Mouse (Mus musculus) CH12.LX (cell line): Measurements from ENCODE around the gene Cd37. TPM values are rescaled to one million over a fixed set of nuclear protein-coding genes. Genes with fewer than 3 reads are reported as not detected.

Source experiments
- DNase-seq: peaks from one replicate; pipeline ENCODE4 v3.0.0-alpha.2; 2013; ENCODE audit errors: extremely low read depth
- H3K27ac ChIP-seq: 2 replicates; pipeline ENCODE4 v1.5.1; 2012; ENCODE audit warnings: low read depth, mild to moderate bottlenecking, control low read depth, moderate library complexity; ENCODE audit not compliant: insufficient read depth
- H3K27me3 ChIP-seq: replicated peaks from 2 replicates; pipeline ENCODE3; 2012; ENCODE audit warnings: inconsistent platforms
- H3K36me3 ChIP-seq, 2 experiments: replicated peaks in 1 of 2; 2 replicates each; pipeline versions ENCODE3 to v1.6.1; 2012; ENCODE audit warnings: inconsistent platforms in 1 of 2, low read length in 1 of 2, mild to moderate bottlenecking in 1 of 2, mixed read lengths in 1 of 2, moderate library complexity in 1 of 2; ENCODE audit not compliant: control insufficient read depth in 1 of 2, insufficient read depth in 1 of 2
- H3K4me1 ChIP-seq, 2 experiments: 2 replicates each; pipeline ENCODE4 v1.6.1; 2012; ENCODE audit warnings: inconsistent platforms in 1 of 2, moderate library complexity in 1 of 2; ENCODE audit not compliant: insufficient read depth in 2 of 2, control insufficient read depth in 1 of 2
- H3K4me2 ChIP-seq: 2 replicates; pipeline ENCODE4 v1.6.1; 2012; ENCODE audit warnings: low read depth, mild to moderate bottlenecking, control low read depth; ENCODE audit not compliant: poor library complexity, insufficient read depth, severe bottlenecking
- H3K4me3 ChIP-seq, 3 experiments: fragments of 150-350 bp in 1 of 3; sonication (generic) in 1 of 3; replicated peaks in 1 of 3; 2 replicates each; pipeline versions ENCODE3 to v1.5.1; 2011 to 2012; ENCODE audit warnings: low read depth in 2 of 3, low read length in 2 of 3, mild to moderate bottlenecking in 2 of 3, moderate library complexity in 2 of 3, control low read depth in 1 of 3, improper control_type of control experiment in 1 of 3, inconsistent platforms in 1 of 3, mixed read lengths in 1 of 3; ENCODE audit not compliant: poor library complexity in 1 of 3
- H3K79me2 ChIP-seq: replicated peaks from 2 replicates; pipeline ENCODE4 v1.6.1; 2012; ENCODE audit warnings: mild to moderate bottlenecking, moderate library complexity; ENCODE audit not compliant: control insufficient read depth, poor library complexity, insufficient read depth, severe bottlenecking; ENCODE audit errors: extremely low read depth
- H3K9ac ChIP-seq: 2 replicates; pipeline ENCODE4 v1.6.1; 2012; ENCODE audit warnings: low read depth, mild to moderate bottlenecking, control low read depth, moderate library complexity; ENCODE audit not compliant: insufficient read depth
- H3K9me3 ChIP-seq: replicated peaks from 2 replicates; pipeline ENCODE3; 2012; ENCODE audit warnings: low read length, inconsistent platforms, mixed read lengths
- E2F4 ChIP-seq: IDR thresholded peaks from 2 replicates; pipeline ENCODE4 v1.6.1; 2011; ENCODE audit warnings: low read depth, low read length, improper control_type of control experiment; ENCODE audit not compliant: insufficient replicate concordance
- ELF1 ChIP-seq: IDR thresholded peaks from 2 replicates; pipeline ENCODE4 v1.6.1; 2014; ENCODE audit warnings: low read depth, mild to moderate bottlenecking, inconsistent platforms, low read length, improper control_type of control experiment
- MEF2A ChIP-seq: IDR thresholded peaks from 2 replicates; pipeline ENCODE4 v1.6.1; 2014; ENCODE audit warnings: low read depth, mild to moderate bottlenecking, inconsistent platforms, low read length, improper control_type of control experiment, borderline replicate concordance
- POLR2AphosphoS2 ChIP-seq: IDR thresholded peaks from 2 replicates; pipeline ENCODE4 v1.6.1; 2011; ENCODE audit warnings: low read depth, low read length, improper control_type of control experiment
- RAD21 ChIP-seq: IDR thresholded peaks from 2 replicates; pipeline ENCODE4 v1.6.1; 2011; ENCODE audit warnings: low read depth, mild to moderate bottlenecking, low read length, improper control_type of control experiment, moderate library complexity
- TBP ChIP-seq: conservative IDR thresholded peaks from 2 replicates; pipeline ENCODE4 v1.6.1; 2011; ENCODE audit warnings: low read depth, low read length, improper control_type of control experiment
- TCF12 ChIP-seq: IDR thresholded peaks from 2 replicates; pipeline ENCODE4 v1.6.1; 2014; ENCODE audit warnings: low read depth, mild to moderate bottlenecking, inconsistent platforms, low read length, improper control_type of control experiment
- USF2 ChIP-seq: conservative IDR thresholded peaks from 2 replicates; pipeline ENCODE4 v1.6.1; 2011; ENCODE audit warnings: low read depth, low read length, improper control_type of control experiment
- ZC3H11A ChIP-seq: IDR thresholded peaks from 2 replicates; pipeline ENCODE4 v1.6.1; 2012; ENCODE audit warnings: low read depth, mild to moderate bottlenecking, inconsistent platforms, low read length, improper control_type of control experiment
- ZKSCAN1 ChIP-seq: IDR thresholded peaks from 2 replicates; pipeline ENCODE4 v1.6.1; 2012; ENCODE audit warnings: low read depth, inconsistent platforms, low read length, improper control_type of control experiment, borderline replicate concordance
- ZNF384 ChIP-seq: IDR thresholded peaks from 2 replicates; pipeline ENCODE4 v1.6.1; 2012; ENCODE audit warnings: low read depth, low read length, improper control_type of control experiment, inconsistent platforms
- dilution Hi-C: fragments of 300-500 bp; cut with MboI; formaldehyde crosslinking; loops from 2 replicates; pipeline ENCODE4 v1.14.3; 2020; ENCODE audit warnings: low sequenced_read_pairs; ENCODE audit not compliant: extremely low pct_unique_long_range_greater_than_20kb, extremely low pct_ligation_motif_present
- in situ Hi-C: fragments of 300-500 bp; cut with MboI; formaldehyde crosslinking; loops from 3 replicates; pipeline ENCODE4 v1.14.3; 2019; ENCODE audit warnings: low sequenced_read_pairs, low pct_ligation_motif_present, low pct_unique_long_range_greater_than_20kb, mixed read lengths
- polyA plus RNA-seq: library from polyadenylated mRNA; unstranded; fragments of >175 nt; gene quantifications from 2 replicates; pipeline ENCODE4 v1.2.1, GENCODE M21; 2012; ENCODE audit warnings: low read depth; ENCODE audit not compliant: insufficient read length
- total RNA-seq, 2 experiments: library from RNA; depleted of rRNA; stranded (reverse); fragments of 300-350 nt in 1 of 2; fragments of >200 nt in 1 of 2; gene quantifications; 2 replicates each; pipeline ENCODE4 v1.2.3; 2012 to 2014

The Cd37 gene
- total and polyA plus RNA-seq, 3 experiments = 73.8 to 437 (median 91.1) TPM

GRCm38 (mm10) chr7:45195341-45196175 is 43.4 kb downstream of the Cd37 start:
- H3K27ac ChIP-seq = no peak overlapping the region
- peaks cover 71% of the 10 kb centered on the region for H3K27me3 ChIP-seq
- H3K79me2 ChIP-seq = no peaks in the 10 kb centered on the region
- in situ Hi-C loops = no loop called here
- peaks cover 0 to 22% of the 10 kb centered on the region in 2 experiments; a peak in 2 of 4 replicates for H3K4me1 ChIP-seq
- H3K36me3 ChIP-seq = no peaks in the 10 kb centered on the region
- no peak for DNase-seq
- H3K4me3 ChIP-seq = no peak overlapping the region
- no peaks in the 10 kb centered on the region for H3K9me3 ChIP-seq
- no peak overlapping the region for H3K4me2 ChIP-seq
- no peak for TF ChIP-seq TCF12
- TF ChIP-seq USF2 = no peak
- no peak for TF ChIP-seq POLR2AphosphoS2
- TF ChIP-seq MEF2A = 0 out of 2 replicates have a peak, but pooled peaks have one; percentile 28
- no peak for TF ChIP-seq ZNF384
- TF ChIP-seq ZC3H11A = no peak
- dilution Hi-C loops = no loop called here
- no peak overlapping the region for H3K9ac ChIP-seq

GRCm38 (mm10) chr7:45193871-45194785 is 44.8 kb downstream of the Cd37 start:
- no peak overlapping the region for H3K27ac ChIP-seq
- in situ Hi-C loops (no loop called here), dilution Hi-C loops (no loop called here)
- no peak overlapping the region for H3K4me2 ChIP-seq
- no peak for DNase-seq
- no peaks in the 10 kb centered on the region for H3K9me3 ChIP-seq
- peaks cover 77% of the 10 kb centered on the region for H3K27me3 ChIP-seq
- H3K9ac ChIP-seq = no peak overlapping the region
- no peak overlapping the region for H3K4me3 ChIP-seq
- no peaks in the 10 kb centered on the region for H3K36me3 ChIP-seq
- peaks cover 0 to 22% of the 10 kb centered on the region in 2 experiments; a peak in 3 of 4 replicates for H3K4me1 ChIP-seq
- TF ChIP-seq ELF1 (no peak), RAD21 (no peak), E2F4 (no peak), POLR2AphosphoS2 (no peak), ZKSCAN1 (no peak), TBP (no peak)
- H3K79me2 ChIP-seq = no peaks in the 10 kb centered on the region
